Mouse (Mus musculus) embryonic facial prominence, embryonic 15.5 days (tissue): ENCODE results near the gene Mrpl2. TPM values are rescaled to one million over a fixed set of nuclear protein-coding genes. Genes with fewer than 3 reads are reported as not detected.
A peak's percentile ranks its signal among the peaks of the same experiment; 100 is the strongest.

Experiments
- ATAC-seq: fragments of 200-750 bp; cut with Nextera tagmentation; 2 replicates; pipeline ENCODE4 v1.8.0; 2017; ENCODE audit warnings: low read depth, moderate TSS enrichment; ENCODE audit not compliant: insufficient number of reproducible peaks, low FRiP score, low TSS enrichment
- H3K27ac ChIP-seq: fragments of 300-500 bp; sonication (generic); replicated peaks from 2 replicates; pipeline ENCODE4 v1.5.1; 2015; ENCODE audit warnings: mild to moderate bottlenecking, inconsistent platforms
- H3K27me3 ChIP-seq: fragments of 300-500 bp; sonication (generic); 2 replicates; pipeline ENCODE4 v1.6.1; 2015; ENCODE audit warnings: inconsistent platforms
- H3K36me3 ChIP-seq: fragments of 300-500 bp; sonication (generic); 2 replicates; pipeline ENCODE4 v1.6.1; 2015; ENCODE audit warnings: mild to moderate bottlenecking, inconsistent platforms
- H3K4me1 ChIP-seq: fragments of 300-500 bp; sonication (generic); 2 replicates; pipeline ENCODE4 v1.6.1; 2015; ENCODE audit warnings: inconsistent platforms
- H3K4me2 ChIP-seq: fragments of 300-500 bp; sonication (generic); replicated peaks from 2 replicates; pipeline ENCODE4 v1.6.1; 2015; ENCODE audit warnings: mild to moderate bottlenecking, inconsistent platforms
- H3K4me3 ChIP-seq: fragments of 300-500 bp; sonication (generic); replicated peaks from 2 replicates; pipeline ENCODE4 v1.5.1; 2015; ENCODE audit warnings: mild to moderate bottlenecking, inconsistent platforms
- H3K9ac ChIP-seq: fragments of 300-500 bp; sonication (generic); 2 replicates; pipeline ENCODE4 v1.6.1; 2015; ENCODE audit warnings: inconsistent platforms
- H3K9me3 ChIP-seq: fragments of 300-500 bp; sonication (generic); replicated peaks from 2 replicates; pipeline ENCODE4 v1.6.1; 2016; ENCODE audit warnings: inconsistent platforms
- WGBS: fragments of 180-500 bp; shearing (Covaris S2); methylation state at CpG from one replicate; pipeline ENCODE4 v1.1.7; 2015; 5-methylcytosine and 5-hydroxymethylcytosine counted together
- polyA plus RNA-seq: library from polyadenylated mRNA; unstranded; fragments of >200 nt; fragmentation: Nextera tagmentation; extraction: Ambion mirVana; gene quantifications from 2 replicates; pipeline ENCODE4 v1.2.1, GENCODE M21; 2015

Gene Mrpl2
- polyA plus RNA-seq, 1 experiment from 2014 or later: 95.8 TPM

GRCm38 (mm10) chr17:46647279-46647678 is 1.2 kb downstream of the Mrpl2 start:
- Histone ChIP-seq H3K4me2 (no peak overlapping the region), H3K27me3 (no peaks in the 10 kb centered on the region), H3K27ac (no peak overlapping the region), H3K4me1 (peaks cover 45% of the 10 kb centered on the region), H3K9ac (no peak overlapping the region), H3K4me3 (peak overlapping the region; percentile 97; the same call in 1 of the 2 replicates), H3K36me3 (peaks cover 13% of the 10 kb centered on the region), H3K9me3 (no peaks in the 10 kb centered on the region)
- ATAC-seq: no peak
- WGBS: 91% methylated on average over 7 of the region's 7 CpGs

- no peak for ATAC-seq
- WGBS: 90% methylated on average over 9 of the region's 9 CpGs
- Histone ChIP-seq H3K27me3 (no peaks in the 10 kb centered on the region), H3K36me3 (peaks cover 22% of the 10 kb centered on the region), H3K4me2 (no peak overlapping the region), H3K9me3 (no peaks in the 10 kb centered on the region), H3K27ac (no peak overlapping the region), H3K4me3 (no peak overlapping the region), H3K9ac (no peak overlapping the region), H3K4me1 (peaks cover 56% of the 10 kb centered on the region)
Observed at GRCm38 (mm10) chr17:46648436-46648835, 2.4 kb downstream of the Mrpl2 start.

- WGBS: 33% methylated on average over 15 of the region's 15 CpGs
- Histone ChIP-seq H3K4me1 (peaks cover 60% of the 10 kb centered on the region), H3K27ac (peak overlapping the region; percentile 97), H3K9me3 (no peaks in the 10 kb centered on the region), H3K9ac (peak overlapping the region; percentile 37), H3K27me3 (no peaks in the 10 kb centered on the region), H3K4me2 (peak overlapping the region; percentile 80), H3K4me3 (peak overlapping the region; percentile 71), H3K36me3 (peaks cover 36% of the 10 kb centered on the region)
- no peak for ATAC-seq
Observed at GRCm38 (mm10) chr17:46649811-46650210, 3.8 kb downstream of the Mrpl2 start.

DNA sequence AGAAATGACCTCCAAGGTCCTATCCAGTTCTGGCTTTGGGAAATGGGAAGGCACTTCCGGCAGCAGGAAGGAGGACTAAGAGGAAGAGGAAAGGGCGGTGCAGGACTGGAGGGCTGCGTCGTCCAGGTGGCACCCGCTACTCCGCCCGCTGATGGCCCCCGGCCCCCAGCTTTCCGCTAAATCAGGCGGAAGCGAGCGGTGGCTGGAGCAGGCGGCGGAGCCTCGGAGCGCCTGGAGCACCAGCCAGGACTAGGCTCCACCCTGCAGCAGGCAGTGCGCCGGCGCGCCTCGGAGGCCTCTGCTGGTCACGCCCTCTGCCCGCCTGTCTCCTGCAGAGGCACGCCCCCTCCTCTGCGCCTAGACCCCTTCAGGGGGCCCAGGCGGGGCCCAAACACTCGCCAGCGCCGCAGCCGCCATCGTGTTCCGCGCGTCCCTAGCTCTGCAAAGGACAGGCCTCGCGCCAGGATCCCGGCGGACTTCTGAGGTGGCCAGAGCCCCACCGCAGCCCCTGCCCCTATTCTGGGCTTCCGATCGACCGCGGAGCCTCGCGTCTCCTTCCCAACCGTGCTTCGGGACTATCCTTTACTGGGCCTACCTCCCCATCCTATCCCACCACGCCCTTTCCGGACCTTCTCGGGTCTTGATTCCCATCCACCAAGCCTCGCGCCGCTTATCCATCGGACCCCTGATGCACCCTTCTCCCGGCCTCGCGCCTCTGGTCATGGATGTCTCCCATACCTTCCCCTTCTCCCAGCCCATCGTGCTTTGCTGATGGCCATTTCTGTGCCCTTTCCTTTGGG is 4.4 kb downstream of the Mrpl2 start, which contains the start of gene Cul7:
TSS of gene Cul7 (plus strand) at position 106 of the 800 bp plus-strand sequence.
- peaks cover 54% of the 10 kb centered on the region for H3K4me1 ChIP-seq
- H3K4me3 ChIP-seq: peak within 1 kb of the TSS; percentile 71
- H3K36me3 ChIP-seq: peaks cover 40% of the 10 kb centered on the region
- peak within 1 kb of the TSS; percentile 97 for H3K27ac ChIP-seq
- under 1% methylated on average over 58 of the region's 58 CpGs for WGBS
- H3K4me2 ChIP-seq: peak within 1 kb of the TSS; percentile 80
- peak; percentile 96 for ATAC-seq
- no peaks in the 10 kb centered on the region for H3K9me3 ChIP-seq
- no peaks in the 10 kb centered on the region for H3K27me3 ChIP-seq
- H3K9ac ChIP-seq: peak within 1 kb of the TSS; percentile 73

- ATAC-seq: no peak
- peaks cover 54% of the 10 kb centered on the region for H3K4me1 ChIP-seq
- no peaks in the 10 kb centered on the region for H3K27me3 ChIP-seq
- peak overlapping the region; percentile 97 for H3K27ac ChIP-seq
- no peaks in the 10 kb centered on the region for H3K9me3 ChIP-seq
- 70% methylated on average over 17 of the region's 17 CpGs for WGBS
- H3K36me3 ChIP-seq: peaks cover 48% of the 10 kb centered on the region
- H3K4me2 ChIP-seq: peak overlapping the region; percentile 80
- H3K4me3 ChIP-seq: peak overlapping the region; percentile 71
- H3K9ac ChIP-seq: peak overlapping the region; percentile 73
Observed at GRCm38 (mm10) chr17:46651292-46651691, 5.3 kb downstream of the Mrpl2 start.

GRCm38 (mm10) chr17:46651755-46652547 is 5.9 kb downstream of the Mrpl2 start:
- Histone ChIP-seq H3K4me2 (peak overlapping the region; percentile 80), H3K9ac (peak overlapping the region; percentile 73), H3K4me1 (peaks cover 49% of the 10 kb centered on the region), H3K27me3 (no peaks in the 10 kb centered on the region), H3K9me3 (no peaks in the 10 kb centered on the region), H3K36me3 (peaks cover 55% of the 10 kb centered on the region), H3K4me3 (peak overlapping the region; percentile 71), H3K27ac (peak overlapping the region; percentile 97)
- 63% methylated on average over 20 of the region's 20 CpGs for WGBS
- ATAC-seq: no peak

DNA sequence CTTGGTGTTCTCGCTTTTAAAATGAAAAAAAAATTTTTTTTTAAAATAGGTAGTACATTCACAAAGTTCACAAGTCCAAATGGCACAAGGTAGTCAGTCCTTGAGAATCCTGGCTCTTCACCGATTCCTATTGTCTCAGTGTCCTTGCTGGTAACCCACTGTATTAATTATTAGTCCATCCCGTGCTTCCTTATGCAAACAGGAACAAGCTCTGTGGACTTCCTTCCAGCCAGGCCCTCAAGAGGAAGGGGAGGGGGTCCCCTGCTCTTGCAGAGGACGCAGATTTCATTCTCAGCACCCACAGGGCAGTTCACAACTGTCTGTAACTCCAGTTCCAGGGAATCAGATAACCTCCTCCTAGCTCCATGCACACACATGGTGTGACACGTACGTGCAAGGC is 10.0 kb downstream of the Mrpl2 start:
- Histone ChIP-seq H3K27ac (no peak overlapping the region), H3K9me3 (no peaks in the 10 kb centered on the region), H3K27me3 (no peaks in the 10 kb centered on the region), H3K4me1 (peaks cover 35% of the 10 kb centered on the region), H3K9ac (no peak overlapping the region), H3K36me3 (peaks cover 82% of the 10 kb centered on the region), H3K4me2 (no peak overlapping the region), H3K4me3 (no peak overlapping the region)
- 85% methylated on average over 6 of the region's 6 CpGs for WGBS
- ATAC-seq: no peak

GRCm38 (mm10) chr17:46661351-46661750 is 15.3 kb downstream of the Mrpl2 start:
- H3K27ac ChIP-seq: no peak overlapping the region
- H3K9ac ChIP-seq: no peak overlapping the region
- H3K4me3 ChIP-seq: no peak overlapping the region
- H3K36me3 ChIP-seq: peaks cover 94% of the 10 kb centered on the region
- WGBS: 90% methylated on average over 9 of the region's 9 CpGs
- no peaks in the 10 kb centered on the region for H3K9me3 ChIP-seq
- no peaks in the 10 kb centered on the region for H3K27me3 ChIP-seq
- H3K4me1 ChIP-seq: no peaks in the 10 kb centered on the region
- no peak for ATAC-seq
- no peak overlapping the region for H3K4me2 ChIP-seq

- Histone ChIP-seq H3K36me3 (peaks cover 94% of the 10 kb centered on the region), H3K27ac (no peak overlapping the region), H3K27me3 (no peaks in the 10 kb centered on the region), H3K9ac (no peak overlapping the region), H3K4me1 (no peaks in the 10 kb centered on the region), H3K4me3 (no peak overlapping the region), H3K4me2 (no peak overlapping the region), H3K9me3 (no peaks in the 10 kb centered on the region)
- WGBS: 90% methylated on average over 12 of the region's 12 CpGs
- no peak for ATAC-seq
Observed at GRCm38 (mm10) chr17:46661981-46662380, 16.0 kb downstream of the Mrpl2 start.

DNA sequence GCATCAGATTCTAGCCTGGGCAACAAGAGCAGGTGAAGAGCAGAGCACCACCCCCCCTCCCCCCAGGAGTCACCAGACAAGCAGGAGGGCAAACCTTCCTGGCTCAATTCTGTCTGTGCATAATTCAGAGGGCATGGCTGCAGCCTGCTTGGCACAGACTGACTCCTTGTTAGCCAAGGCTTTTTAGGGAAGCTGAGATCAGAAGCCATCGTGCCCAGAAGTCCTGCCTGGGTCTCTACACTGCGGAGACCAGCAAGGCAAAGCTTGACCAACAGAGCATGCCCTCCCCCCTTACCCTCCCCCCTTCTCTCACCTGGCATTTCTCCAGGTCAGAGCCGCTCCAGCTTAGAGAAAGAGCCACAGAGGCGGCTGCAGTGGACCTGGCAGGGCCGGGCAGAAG is 16.7 kb downstream of the Mrpl2 start:
- Histone ChIP-seq H3K36me3 (peaks cover 91% of the 10 kb centered on the region), H3K4me2 (no peak overlapping the region), H3K27ac (no peak overlapping the region), H3K4me1 (no peaks in the 10 kb centered on the region), H3K27me3 (no peaks in the 10 kb centered on the region), H3K9ac (no peak overlapping the region), H3K9me3 (no peaks in the 10 kb centered on the region), H3K4me3 (no peak overlapping the region)
- ATAC-seq: no peak
- WGBS: 89% methylated on average over 5 of the region's 5 CpGs

DNA sequence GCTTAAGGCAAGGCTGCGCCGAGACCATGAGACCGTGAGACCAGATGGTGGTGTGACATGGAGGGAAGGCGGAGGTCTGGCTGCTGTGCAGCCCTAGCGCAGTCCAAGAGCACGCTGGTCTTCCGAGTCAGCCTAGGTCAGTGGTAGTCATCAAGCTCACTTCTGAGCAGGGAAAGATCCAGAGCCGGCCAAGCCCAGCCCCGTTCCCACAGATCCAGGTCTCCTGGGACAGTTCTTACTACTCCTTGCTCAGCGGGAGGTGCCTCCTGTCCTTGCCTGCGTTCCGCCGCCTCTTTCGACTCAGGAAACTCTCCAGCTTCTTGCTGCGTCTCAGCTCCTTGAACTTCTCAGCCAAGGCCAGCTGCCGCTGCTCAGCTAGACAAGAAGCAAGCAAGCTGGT is 21.7 kb downstream of the Mrpl2 start:
- Histone ChIP-seq H3K27me3 (no peaks in the 10 kb centered on the region), H3K4me1 (peaks cover 2% of the 10 kb centered on the region; the same call in 1 of the 2 replicates), H3K27ac (no peak overlapping the region), H3K4me2 (no peak overlapping the region), H3K4me3 (no peak overlapping the region), H3K36me3 (peaks cover 73% of the 10 kb centered on the region), H3K9me3 (no peaks in the 10 kb centered on the region), H3K9ac (no peak overlapping the region)
- 92% methylated on average over 16 of the region's 16 CpGs for WGBS
- no peak for ATAC-seq
